Mouse (Mus musculus) G1E (cell line): Measurements from ENCODE around the gene St3gal2.

Experiments
- CTCF ChIP-seq: IDR thresholded peaks from 2 replicates; pipeline ENCODE4 v1.5.1; 2012; ENCODE audit warnings: low read depth, low read length, inconsistent platforms, mixed read lengths
- GATA1 ChIP-seq: IDR thresholded peaks from 2 replicates; pipeline ENCODE4 v1.6.1; 2012; ENCODE audit warnings: borderline replicate concordance, low read length, inconsistent platforms, mixed read lengths

DNA sequence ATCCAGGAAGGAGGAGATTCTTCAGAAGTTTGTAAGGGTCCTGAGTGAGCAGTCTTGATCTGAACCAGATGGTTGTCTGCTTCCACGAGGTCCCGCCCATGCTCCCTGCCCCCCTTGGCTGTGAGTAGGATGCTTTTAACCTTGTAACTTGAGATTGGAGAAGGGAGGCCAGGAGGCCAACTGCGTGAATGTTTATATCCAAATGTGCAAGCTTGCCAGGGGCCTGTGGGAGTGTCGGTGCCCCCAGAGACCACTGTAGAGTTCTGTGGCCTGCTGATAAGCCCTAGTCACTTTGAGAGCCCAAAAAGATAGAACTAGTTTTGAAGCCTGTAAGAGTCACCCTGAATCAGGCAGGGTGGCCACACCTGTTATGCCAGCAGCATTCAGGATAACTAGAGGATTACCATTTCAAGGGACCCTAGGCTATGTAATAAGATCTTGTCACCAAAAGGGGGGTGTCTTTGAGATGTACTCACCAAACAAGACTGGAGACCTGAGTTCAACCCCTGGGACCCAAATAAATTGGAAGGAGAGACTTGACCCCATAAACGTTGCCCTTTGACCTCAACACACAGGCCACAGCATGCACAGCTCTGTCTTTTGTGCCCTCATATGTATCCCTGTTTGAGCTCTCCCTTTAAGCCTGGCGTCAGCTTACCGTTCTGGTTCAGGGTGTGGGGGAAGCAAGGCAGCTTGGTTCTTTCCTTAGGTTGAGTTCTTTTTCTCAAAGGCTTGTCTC lies 1.9 kb downstream of the St3gal2 start:
- TF ChIP-seq CTCF (no peak), GATA1 (no peak)
